Mouse (Mus musculus) myocyte (in vitro differentiated cells): ENCODE results near the gene Tmem274. TPM values are rescaled to one million over a fixed set of nuclear protein-coding genes. Genes with fewer than 3 reads are reported as not detected.

Source experiments
- H3K27me3 ChIP-seq: one replicate; pipeline ENCODE4 v1.6.1; 2011; ENCODE audit not compliant: control insufficient read depth, insufficient read depth, insufficient read length
- H3K36me3 ChIP-seq: one replicate; pipeline ENCODE4 v1.6.1; 2011; ENCODE audit not compliant: control insufficient read depth, insufficient read depth
- H3K4me2 ChIP-seq: one replicate; pipeline ENCODE4 v1.6.1; 2011; ENCODE audit warnings: low read depth, control low read depth
- H3K4me3 ChIP-seq: one replicate; pipeline ENCODE4 v1.5.1; 2011; ENCODE audit warnings: mild to moderate bottlenecking, control low read depth, moderate library complexity
- H3K79me2 ChIP-seq: one replicate; pipeline ENCODE4 v1.6.1; 2011; ENCODE audit not compliant: control insufficient read depth, insufficient read depth
- H3ac ChIP-seq: one replicate; pipeline ENCODE4 v1.6.1; 2011; ENCODE audit not compliant: control insufficient read depth, insufficient read length
- CEBPB ChIP-seq: IDR thresholded peaks from 2 replicates; pipeline ENCODE4 v1.6.1; 2011; ENCODE audit warnings: mild to moderate bottlenecking, moderate library complexity; ENCODE audit not compliant: poor library complexity, insufficient read depth, severe bottlenecking
- E2F4 ChIP-seq: IDR thresholded peaks from one replicate; pipeline ENCODE4 v1.6.1; 2011; ENCODE audit warnings: mild to moderate bottlenecking, control low read depth, moderate library complexity; ENCODE audit not compliant: insufficient read depth
- MAX ChIP-seq: IDR thresholded peaks from one replicate; pipeline ENCODE4 v1.6.1; 2011; ENCODE audit warnings: low read depth, mild to moderate bottlenecking, control low read depth
- MYOD1 ChIP-seq, 3 experiments: IDR thresholded peaks; one replicate each; pipeline ENCODE4 v1.6.1; 2011; ENCODE audit warnings: control low read depth in 2 of 3, low read depth in 2 of 3, mild to moderate bottlenecking in 2 of 3, moderate library complexity in 1 of 3; ENCODE audit not compliant: insufficient read length in 2 of 3, control insufficient read depth in 1 of 3
- MYOG ChIP-seq, 3 experiments: IDR thresholded peaks; one replicate each; pipeline ENCODE4 v1.6.1; 2011; ENCODE audit warnings: control low read depth in 2 of 3, low read depth in 2 of 3, mild to moderate bottlenecking in 2 of 3; ENCODE audit not compliant: insufficient read length in 2 of 3, control insufficient read depth in 1 of 3, insufficient read depth in 1 of 3
- POLR2A ChIP-seq: IDR thresholded peaks from one replicate; pipeline ENCODE4 v1.6.1; 2011; ENCODE audit warnings: low read depth, mild to moderate bottlenecking, control low read depth, moderate library complexity; ENCODE audit not compliant: insufficient read length
- POLR2AphosphoS2 ChIP-seq: IDR thresholded peaks from one replicate; pipeline ENCODE4 v1.6.1; 2011; ENCODE audit warnings: low read depth, control low read depth; ENCODE audit not compliant: insufficient read length
- REST ChIP-seq: IDR thresholded peaks from one replicate; pipeline ENCODE4 v1.6.1; 2011; ENCODE audit warnings: mild to moderate bottlenecking, control low read depth, moderate library complexity; ENCODE audit not compliant: insufficient read depth, insufficient read length
- SRF ChIP-seq: IDR thresholded peaks from one replicate; pipeline ENCODE4 v1.6.1; 2011; ENCODE audit warnings: low read depth; ENCODE audit not compliant: control insufficient read depth, insufficient read length
- TCF12 ChIP-seq: IDR thresholded peaks from one replicate; pipeline ENCODE4 v1.6.1; 2011; ENCODE audit warnings: mild to moderate bottlenecking, control low read depth; ENCODE audit not compliant: poor library complexity, insufficient read depth, severe bottlenecking
- TCF3 ChIP-seq: IDR thresholded peaks from one replicate; pipeline ENCODE4 v1.6.1; 2011; ENCODE audit warnings: low read depth, control low read depth; ENCODE audit not compliant: insufficient read length
- USF1 ChIP-seq: IDR thresholded peaks from one replicate; pipeline ENCODE4 v1.6.1; 2011; ENCODE audit warnings: low read depth, mild to moderate bottlenecking, control low read depth, moderate library complexity
- polyA plus RNA-seq: library from polyadenylated mRNA; unstranded; fragments of >200 nt; fragmentation: generic; extraction: Trizol; gene quantifications from one replicate; pipeline ENCODE4 v1.2.1, GENCODE M21; 2012; ENCODE audit warnings: missing spikeins

Tmem274 gene
- polyA plus RNA-seq, 1 experiment = not detected

- Histone ChIP-seq H3K36me3 (no peaks in the 10 kb centered on the region), H3K27me3 (no peaks in the 10 kb centered on the region), H3ac (no peak overlapping the region), H3K4me2 (peak overlapping the region; percentile 93), H3K4me3 (peak overlapping the region; percentile 9), H3K79me2 (no peaks in the 10 kb centered on the region)
- TF ChIP-seq REST (no peak), MYOD1 (IDR thresholded peaks at IDR 0.05; ENCODE audit: control insufficient read depth in 1 of 3, insufficient read length in 2 of 3, low read depth in 2 of 3) (peak in 2 of 3 experiments; percentile 94 to 96), MYOG (IDR thresholded peaks at IDR 0.05; ENCODE audit: control insufficient read depth in 1 of 3, insufficient read depth in 1 of 3, insufficient read length in 2 of 3, low read depth in 2 of 3) (peak; percentile 72 to 97 (median 95)), USF1 (peak; percentile 69), TCF12 (no peak), SRF (no peak), E2F4 (no peak), POLR2A (peak; percentile 85), TCF3 (peak; percentile 76), CEBPB (no peak), POLR2AphosphoS2 (peak; percentile 85), MAX (peak; percentile 95)
Observed at GRCm38 (mm10) chr4:149444964-149445701, 32.0 kb upstream of the Tmem274 start.

- H3K27me3 ChIP-seq = no peaks in the 10 kb centered on the region
- H3ac ChIP-seq = no peak overlapping the region
- peak overlapping the region; percentile 93 for H3K4me2 ChIP-seq
- H3K36me3 ChIP-seq = no peaks in the 10 kb centered on the region
- no peak for TF ChIP-seq CEBPB
- TF ChIP-seq MYOD1 (IDR thresholded peaks at IDR 0.05; ENCODE audit: control insufficient read depth in 1 of 3, insufficient read length in 2 of 3, low read depth in 2 of 3) = no peak
- TF ChIP-seq MAX = no peak
- TF ChIP-seq POLR2AphosphoS2 = no peak
- TF ChIP-seq E2F4 = no peak
- no peak for TF ChIP-seq POLR2A
- TF ChIP-seq TCF3 = no peak
- TF ChIP-seq TCF12 = no peak
- no peak for TF ChIP-seq MYOG (IDR thresholded peaks at IDR 0.05; ENCODE audit: control insufficient read depth in 1 of 3, insufficient read depth in 1 of 3, insufficient read length in 2 of 3, low read depth in 2 of 3)
- no peak for TF ChIP-seq USF1
- TF ChIP-seq REST = no peak
- TF ChIP-seq SRF = no peak
- no peaks in the 10 kb centered on the region for H3K79me2 ChIP-seq
- H3K4me3 ChIP-seq = no peak overlapping the region
Observed at GRCm38 (mm10) chr4:149445868-149446267, 31.3 kb upstream of the Tmem274 start.

- no peaks in the 10 kb centered on the region for H3K36me3 ChIP-seq
- no peak overlapping the region for H3K4me3 ChIP-seq
- no peaks in the 10 kb centered on the region for H3K27me3 ChIP-seq
- no peak overlapping the region for H3ac ChIP-seq
- H3K79me2 ChIP-seq = no peaks in the 10 kb centered on the region
- no peak overlapping the region for H3K4me2 ChIP-seq
- TF ChIP-seq SRF (no peak), E2F4 (no peak), POLR2AphosphoS2 (no peak), TCF3 (no peak), USF1 (no peak), POLR2A (no peak), TCF12 (no peak), MYOG (IDR thresholded peaks at IDR 0.05; ENCODE audit: control insufficient read depth in 1 of 3, insufficient read depth in 1 of 3, insufficient read length in 2 of 3, low read depth in 2 of 3) (no peak), REST (no peak), MYOD1 (IDR thresholded peaks at IDR 0.05; ENCODE audit: control insufficient read depth in 1 of 3, insufficient read length in 2 of 3, low read depth in 2 of 3) (no peak), CEBPB (no peak), MAX (no peak)
Observed at GRCm38 (mm10) chr4:149446309-149446708, 30.9 kb upstream of the Tmem274 start.

DNA sequence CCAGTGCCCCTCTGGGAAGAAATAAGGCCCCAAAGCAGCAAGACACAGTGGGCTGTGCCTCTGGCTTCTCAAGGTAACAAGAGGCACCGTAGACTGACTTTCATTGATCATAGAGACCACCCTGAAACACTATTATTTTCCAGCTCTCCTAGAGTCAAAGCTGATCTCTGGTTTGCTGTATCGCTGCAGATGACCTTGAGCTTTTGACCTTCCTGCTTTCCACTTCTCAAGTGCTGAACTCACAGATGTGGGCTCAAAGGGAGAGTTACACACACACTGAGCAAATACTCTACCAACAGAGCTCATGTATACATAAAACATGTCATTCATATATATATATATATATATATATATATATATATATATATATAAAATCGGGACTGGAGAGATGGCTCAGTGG is 26.5 kb upstream of the Tmem274 start:
- Histone ChIP-seq H3ac (no peak overlapping the region), H3K4me3 (no peak overlapping the region), H3K4me2 (no peak overlapping the region), H3K79me2 (no peaks in the 10 kb centered on the region), H3K27me3 (no peaks in the 10 kb centered on the region), H3K36me3 (no peaks in the 10 kb centered on the region)
- no peak for TF ChIP-seq REST
- no peak for TF ChIP-seq MYOD1 (IDR thresholded peaks at IDR 0.05; ENCODE audit: control insufficient read depth in 1 of 3, insufficient read length in 2 of 3, low read depth in 2 of 3)
- TF ChIP-seq SRF = no peak
- TF ChIP-seq POLR2A = no peak
- no peak for TF ChIP-seq TCF12
- no peak for TF ChIP-seq MYOG (IDR thresholded peaks at IDR 0.05; ENCODE audit: control insufficient read depth in 1 of 3, insufficient read depth in 1 of 3, insufficient read length in 2 of 3, low read depth in 2 of 3)
- TF ChIP-seq E2F4 = no peak
- TF ChIP-seq TCF3 = no peak
- no peak for TF ChIP-seq POLR2AphosphoS2
- TF ChIP-seq CEBPB = no peak
- TF ChIP-seq MAX = no peak
